Comparison of ENCODE assay signal across 8 mouse cellular contexts in the genomic region with DNA sequence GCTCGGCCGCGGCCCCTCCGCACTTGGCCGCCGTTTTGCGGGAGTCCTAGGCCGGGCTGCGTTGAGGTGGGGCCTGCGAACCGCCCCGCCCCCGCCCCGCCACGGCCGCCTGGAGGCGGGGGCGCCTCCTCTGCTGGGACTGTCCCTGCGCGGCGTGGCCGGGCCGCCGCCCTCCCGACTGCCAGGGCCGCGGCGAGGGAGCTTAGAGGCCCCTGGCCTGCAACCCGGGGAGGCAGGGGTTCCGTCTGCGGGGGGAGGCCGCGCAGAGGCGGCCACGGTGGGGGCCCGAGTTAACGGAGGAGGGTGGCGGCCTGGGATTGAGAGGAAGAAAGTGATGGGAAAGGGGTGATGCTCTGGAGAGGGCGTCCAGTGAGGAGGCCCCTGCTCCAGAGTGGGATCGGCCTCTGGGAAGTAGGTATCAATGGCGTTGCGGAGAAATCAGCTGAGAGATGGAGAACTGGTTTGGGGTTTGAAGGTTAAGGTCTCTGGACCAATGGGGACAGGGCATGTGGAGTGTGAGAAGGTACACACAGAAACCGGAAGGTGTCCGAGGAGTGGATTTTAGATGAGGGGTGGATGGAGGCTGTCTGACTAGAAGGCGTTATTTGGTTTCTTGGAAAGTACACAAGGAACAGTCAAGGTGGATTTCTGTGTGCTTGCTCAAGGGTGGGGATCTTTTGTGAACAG. TPM values are rescaled to one million over a fixed set of nuclear protein-coding genes. Genes with fewer than 3 reads are reported as not detected.
A peak's percentile ranks its signal among the peaks of the same experiment; 100 is the strongest.
DNase-seq lines count a peak whose midpoint lies in the region; ATAC-seq and TF ChIP-seq lines count a peak whose summit lies in the region.

No protein-coding gene starts in this region.

- H3K9ac ChIP-seq in liver, adult 2 months (ENCODE audit: low read depth, low read length), result peak overlapping the region; percentile 76
- H3K9ac ChIP-seq in kidney, postnatal 0 days (ENCODE audit: low read depth, low read length), result peak overlapping the region; percentile 76
- peak overlapping the region; percentile 97 for H3K9ac ChIP-seq in midbrain, embryonic 15.5 days

- peak overlapping the region; percentile 65 for H3K4me2 ChIP-seq in kidney, postnatal 0 days (ENCODE audit: low read length)
- peak overlapping the region; percentile 58 for H3K4me2 ChIP-seq in midbrain, embryonic 15.5 days

- no peaks in the 10 kb centered on the region for H3K79me2 ChIP-seq in liver, adult 2 months (ENCODE audit: control insufficient read depth, insufficient read depth, low read length)

- 1% methylated on average over 44 of the region's 45 CpGs for WGBS in liver, adult 2 months
- under 1% methylated on average over 43 of the region's 45 CpGs for whole genome bisulfite sequencing in kidney, postnatal 0 days
- WGBS in midbrain, embryonic 15.5 days, result under 1% methylated on average over 45 of the region's 45 CpGs

- H3K36me3 ChIP-seq in liver, adult 2 months (ENCODE audit: control insufficient read depth, insufficient read depth, low read length), result no peaks in the 10 kb centered on the region
- H3K36me3 ChIP-seq in erythroblast, embryonic 14.5 days (ENCODE audit: control insufficient read depth), result no peaks in the 10 kb centered on the region
- no peaks in the 10 kb centered on the region for H3K36me3 ChIP-seq in kidney, postnatal 0 days (ENCODE audit: insufficient read depth, low read length)
- H3K36me3 ChIP-seq in midbrain, embryonic 15.5 days (replicated peaks), result no peaks in the 10 kb centered on the region

- CTCF ChIA-PET in Patski (lab: Charles Lee), result interaction anchor here (1.3 kb wide), 1 partner anchor 80 kb away, joined by 5 read pairs; no protein-coding TSS in a partner anchor

- no peak for DNase-seq in liver, adult 2 months (ENCODE audit: extremely low read depth, low read depth, low spot score)
- DNase-seq in liver (no peak), Patski (ENCODE audit: low read depth, low spot score) (no peak)
- peak; percentile 54 for DNase-seq in kidney, postnatal 0 days (ENCODE audit: low spot score)
- no peak for DNase-seq in adrenal gland, adult 2 months
- no peak for DNase-seq in cerebellum, adult 11 months

- POLR2A ChIA-PET in Patski (lab: Charles Lee), result interaction anchor here (0.6 to 1.2 kb wide), 6 partner anchors 37 to 232 kb away, joined by 3 to 7 read pairs (median 3); no protein-coding TSS in a partner anchor

- no peak for TF ChIP-seq CTCF in liver, adult 2 months (IDR thresholded peaks at IDR 0.05; ENCODE audit: low read depth, low read length)
- no peak for TF ChIP-seq CTCF in Patski (IDR thresholded peaks at IDR 0.05)
- TF ChIP-seq CTCF in kidney, postnatal 0 days (IDR thresholded peaks at IDR 0.05; ENCODE audit: low read depth), result no peak

- in situ Hi-C loops in Patski (cut with MboI; ENCODE audit: low pct_unique_long_range_greater_than_20kb), result loop anchor here (10.0 kb wide), 1 partner anchor 139 kb away; no protein-coding TSS in a partner anchor

- H3K27ac ChIP-seq in liver, adult 2 months (replicated peaks; ENCODE audit: insufficient read depth, low read depth, low read length), result no peak overlapping the region
- peak overlapping the region; percentile 94 for H3K27ac ChIP-seq in kidney, postnatal 0 days
- H3K27ac ChIP-seq in midbrain, embryonic 15.5 days, result peak overlapping the region; percentile 94

- peak; percentile 48 for ATAC-seq in Patski
- ATAC-seq in kidney, postnatal 0 days (replicated peaks; ENCODE audit: low FRiP score, low read depth), result peak; percentile 56
- ATAC-seq in midbrain, embryonic 15.5 days (replicated peaks), result peak; percentile 77

- H3K27me3 ChIP-seq in liver, adult 2 months (ENCODE audit: control insufficient read depth, insufficient read depth, low read length), result peaks cover 16% of the 10 kb centered on the region
- H3K27me3 ChIP-seq in Patski, result no peaks in the 10 kb centered on the region
- H3K27me3 ChIP-seq in erythroblast, embryonic 14.5 days (ENCODE audit: control insufficient read depth), result no peaks in the 10 kb centered on the region; the same call in 1 of the 2 replicates
- no peaks in the 10 kb centered on the region for H3K27me3 ChIP-seq in kidney, postnatal 0 days (ENCODE audit: insufficient read depth, low read length)
- no peaks in the 10 kb centered on the region for H3K27me3 ChIP-seq in midbrain, embryonic 15.5 days (replicated peaks)

- H3K9me3 ChIP-seq in erythroblast, embryonic 14.5 days (ENCODE audit: control insufficient read depth, low read length), result no peaks in the 10 kb centered on the region
- H3K9me3 ChIP-seq in kidney, postnatal 0 days (replicated peaks; ENCODE audit: low read length), result no peaks in the 10 kb centered on the region
- H3K9me3 ChIP-seq in midbrain, embryonic 15.5 days, result no peaks in the 10 kb centered on the region

- peak overlapping the region; percentile 77 for H3K4me3 ChIP-seq in liver, adult 2 months (ENCODE audit: insufficient read depth, low read depth, low read length)
- H3K4me3 ChIP-seq in erythroblast, embryonic 14.5 days (replicated peaks), result peak overlapping the region; percentile 95
- H3K4me3 ChIP-seq in kidney, postnatal 0 days (replicated peaks; ENCODE audit: low read depth, low read length), result peak overlapping the region; percentile 68
- peak overlapping the region; percentile 97 for H3K4me3 ChIP-seq in midbrain, embryonic 15.5 days

- 0 out of 2 replicates have a peak, but pooled peaks cover 3% of the 10 kb centered on the region for H3K4me1 ChIP-seq in liver, adult 2 months (ENCODE audit: control insufficient read depth, insufficient read depth, low read length)
- peaks cover 48% of the 10 kb centered on the region for H3K4me1 ChIP-seq in erythroblast, embryonic 14.5 days (ENCODE audit: control insufficient read depth)
- H3K4me1 ChIP-seq in kidney, postnatal 0 days (replicated peaks; ENCODE audit: insufficient read depth, low read length), result 0 out of 2 replicates have a peak, but pooled peaks cover 15% of the 10 kb centered on the region
- peaks cover 27% of the 10 kb centered on the region for H3K4me1 ChIP-seq in midbrain, embryonic 15.5 days

- no peak for TF ChIP-seq POLR2A in liver, adult 2 months (IDR thresholded peaks at IDR 0.05; ENCODE audit: extremely low read depth, insufficient read depth, low read length)

RNA-seq across cellular contexts. Expression of a gene that starts 0.5 kb away (rescaled TPM):
- total RNA-seq in liver, adult 2 months (2014; rRNA removed), result 6.8 and 7.7 TPM in 2 replicates
- 0.31 and 0.73 TPM in 2 replicates for polyA plus RNA-seq in liver, adult 2 months (2012; rRNA removed)
- polyA plus RNA-seq in Patski (2021), result 70.1 TPM
- 0.12 and 0.22 TPM in 2 replicates for polyA plus RNA-seq in erythroblast, embryonic 14.5 days (2012)
- polyA plus RNA-seq in kidney, postnatal 0 days (2015; fragmentation: Nextera tagmentation; extraction: Ambion mirVana), result 80.4 and 90.6 TPM in 2 replicates
- polyA plus RNA-seq in midbrain, embryonic 15.5 days (2015; fragmentation: Nextera tagmentation; extraction: Ambion mirVana), result 58.0 and 59.2 TPM in 2 replicates
- 10 to 100 TPM; 44.2 to 51.0 TPM for total RNA-seq in adrenal gland, adult 2 months (2021)
- polyA plus RNA-seq in adrenal gland, adult 2 months (2012; rRNA removed), result 1.3 and 2.9 TPM in 2 replicates

Comparison
In these comparisons a context has a peak if more than half of its experiments do, and no peak if none do; other contexts are left out.
1. RNA of a gene that starts 0.5 kb away (polyA plus RNA-seq): 80.4 to 90.6 TPM in kidney, postnatal 0 days, 70.1 TPM in Patski (single experiment) and 58.0 to 59.2 TPM in midbrain, embryonic 15.5 days; 1.3 to 2.9 TPM in adrenal gland, adult 2 months, 0.31 to 0.73 TPM in liver, adult 2 months and 0.12 to 0.22 TPM in erythroblast, embryonic 14.5 days; every median in the first group is over 10 times any median in the second.
2. Peak in every context shown above with its lines, with median percentiles within 50 percentile points of each other: H3K4me3 ChIP-seq, H3K9ac ChIP-seq and ATAC-seq.